Mouse (Mus musculus) liver, embryonic 11.5 days (tissue): Measurements from ENCODE around the gene Krtap9-5. TPM values are rescaled to one million over a fixed set of nuclear protein-coding genes. Genes with fewer than 3 reads are reported as not detected.

ENCODE experiments used
- ATAC-seq: fragments of 200-750 bp; cut with Nextera tagmentation; replicated peaks from 2 replicates; pipeline ENCODE4 v1.8.0; 2017; ENCODE audit warnings: moderate number of reproducible peaks, mild to moderate bottlenecking, moderate TSS enrichment, moderate library complexity; ENCODE audit not compliant: low FRiP score
- DNase-seq: peaks from one replicate; pipeline ENCODE4 v3.0.0-alpha.2; 2017; ENCODE audit warnings: low spot score
- H3K27ac ChIP-seq: fragments of 300-500 bp; sonication (generic); 2 replicates; pipeline ENCODE4 v1.5.1; 2014; ENCODE audit warnings: mild to moderate bottlenecking, low read depth, low read length, control low read depth
- H3K27me3 ChIP-seq: fragments of 300-500 bp; sonication (generic); replicated peaks from 2 replicates; pipeline ENCODE4 v1.6.1; 2014; ENCODE audit warnings: low read length, mixed read lengths; ENCODE audit not compliant: control insufficient read depth, insufficient read depth
- H3K36me3 ChIP-seq: fragments of 300-500 bp; sonication (generic); 2 replicates; pipeline ENCODE4 v1.6.1; 2014; ENCODE audit warnings: mild to moderate bottlenecking, low read length, moderate library complexity, mixed read lengths; ENCODE audit not compliant: control insufficient read depth, insufficient read depth
- H3K4me1 ChIP-seq: fragments of 300-500 bp; sonication (generic); replicated peaks from 2 replicates; pipeline ENCODE4 v1.6.1; 2014; ENCODE audit warnings: low read length, mixed read lengths; ENCODE audit not compliant: control insufficient read depth, insufficient read depth
- H3K4me2 ChIP-seq: fragments of 300-500 bp; sonication (generic); 2 replicates; pipeline ENCODE4 v1.6.1; 2014; ENCODE audit warnings: mild to moderate bottlenecking, control low read depth, moderate library complexity
- H3K4me3 ChIP-seq: fragments of 300-500 bp; sonication (generic); 2 replicates; pipeline ENCODE4 v1.5.1; 2014; ENCODE audit warnings: low read depth, low read length, control low read depth
- H3K9ac ChIP-seq: fragments of 300-500 bp; sonication (generic); 2 replicates; pipeline ENCODE4 v1.6.1; 2014; ENCODE audit warnings: low read depth, low read length, control low read depth
- H3K9me3 ChIP-seq: fragments of 300-500 bp; sonication (generic); 2 replicates; pipeline ENCODE4 v1.6.1; 2016; ENCODE audit warnings: low read length, inconsistent platforms, mixed read lengths; ENCODE audit not compliant: control insufficient read depth
- WGBS: fragments of 180-500 bp; shearing (Covaris S2); extraction: QIAGEN DNeasy Blood & Tissue Kit; methylation state at CpG from one replicate; pipeline ENCODE4 v1.1.7; 2014; 5-methylcytosine and 5-hydroxymethylcytosine counted together
- polyA plus RNA-seq: library from polyadenylated mRNA; unstranded; fragments of >200 nt; fragmentation: Nextera tagmentation; extraction: Ambion mirVana; gene quantifications from 2 replicates; pipeline ENCODE4 v1.2.1, GENCODE M21; 2014

The Krtap9-5 gene
- polyA plus RNA-seq, 1 experiment from 2014 or later = not detected

DNA sequence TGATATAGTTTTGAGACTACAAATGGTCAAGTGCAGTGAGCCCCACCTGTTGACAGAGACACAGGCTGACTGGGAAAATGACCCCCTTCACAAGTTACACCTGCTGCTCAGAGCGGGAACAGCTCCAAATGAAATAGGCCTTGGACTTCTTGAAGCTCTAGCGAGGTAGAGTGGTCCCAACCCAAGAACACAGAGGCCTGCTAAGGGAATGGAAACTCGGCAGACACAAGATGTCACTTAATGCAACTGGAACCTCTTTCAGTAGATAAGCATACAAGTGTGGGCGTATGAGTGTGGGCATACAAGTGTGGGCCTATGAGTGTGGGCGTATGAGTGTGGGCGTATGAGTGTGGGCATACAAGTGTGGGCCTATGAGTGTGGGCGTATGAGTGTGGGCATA is 50.8 kb downstream of the Krtap9-5 start:
- 84% methylated on average over 7 of the region's 7 CpGs for WGBS
- DNase-seq (no peak), ATAC-seq (no peak)
- H3K9ac ChIP-seq = no peak overlapping the region
- H3K4me2 ChIP-seq = no peak overlapping the region
- H3K36me3 ChIP-seq = no peaks in the 10 kb centered on the region
- H3K27me3 ChIP-seq = no peaks in the 10 kb centered on the region
- H3K27ac ChIP-seq = no peak overlapping the region
- no peaks in the 10 kb centered on the region for H3K4me1 ChIP-seq
- H3K9me3 ChIP-seq = no peaks in the 10 kb centered on the region
- no peak overlapping the region for H3K4me3 ChIP-seq

Other genes starting within 250 kb of the Krtap9-5 start
- not detected in 2 replicates for gene Gm14180, start 214.2 kb upstream of the Krtap9-5 start, polyA plus RNA-seq
- not detected in 2 replicates for gene Gm11595, start 175.6 kb upstream of the Krtap9-5 start, polyA plus RNA-seq
- gene Krtap4-8, start 167.8 kb upstream of the Krtap9-5 start, polyA plus RNA-seq = not detected in 2 replicates
- gene Krtap4-9, start 163.3 kb upstream of the Krtap9-5 start, polyA plus RNA-seq = not detected in 2 replicates
- not detected in 2 replicates for gene Gm11596, start 155.0 kb upstream of the Krtap9-5 start, polyA plus RNA-seq
- gene Gm11569, start 149.5 kb upstream of the Krtap9-5 start, polyA plus RNA-seq = not detected in 2 replicates
- not detected in 2 replicates for gene Gm11554, start 144.0 kb upstream of the Krtap9-5 start, polyA plus RNA-seq
- gene Krtap4-13, start 138.6 kb upstream of the Krtap9-5 start, polyA plus RNA-seq = not detected in 2 replicates
- gene Gm11564, start 132.8 kb upstream of the Krtap9-5 start, polyA plus RNA-seq = not detected in 2 replicates
- gene 2300003K06Rik, start 110.4 kb upstream of the Krtap9-5 start, polyA plus RNA-seq = not detected in 2 replicates
- gene Krtap4-16, start 96.9 kb upstream of the Krtap9-5 start, polyA plus RNA-seq = not detected in 2 replicates
- not detected in 2 replicates for gene Gm11568, start 90.6 kb upstream of the Krtap9-5 start, polyA plus RNA-seq
- gene Gm11559, start 84.0 kb upstream of the Krtap9-5 start, polyA plus RNA-seq = not detected in 2 replicates
- not detected in 2 replicates for gene Krtap9-1, start 75.1 kb upstream of the Krtap9-5 start, polyA plus RNA-seq
- gene Gm11567, start 69.3 kb upstream of the Krtap9-5 start, polyA plus RNA-seq = not detected in 2 replicates
- not detected in 2 replicates for gene Krtap31-1, start 40.6 kb upstream of the Krtap9-5 start, polyA plus RNA-seq
- not detected in 2 replicates for gene Gm11565, start 33.7 kb upstream of the Krtap9-5 start, polyA plus RNA-seq
- not detected in 2 replicates for gene Krtap31-2, start 12.2 kb upstream of the Krtap9-5 start, polyA plus RNA-seq
- not detected in 2 replicates for gene Krtap29-1, start 30.6 kb downstream of the Krtap9-5 start, polyA plus RNA-seq
- gene Krtap16-1, start 38.1 kb downstream of the Krtap9-5 start, polyA plus RNA-seq = not detected in 2 replicates
- not detected in 2 replicates for gene Krtap17-1, start 45.5 kb downstream of the Krtap9-5 start, polyA plus RNA-seq
- gene Krt33a, start 67.7 kb downstream of the Krtap9-5 start, polyA plus RNA-seq = not detected in 2 replicates
- gene Krt33b, start 81.4 kb downstream of the Krtap9-5 start, polyA plus RNA-seq = not detected in 2 replicates
- gene Krt34, start 93.1 kb downstream of the Krtap9-5 start, polyA plus RNA-seq = not detected in 2 replicates
- not detected in 2 replicates for gene Krt31, start 102.1 kb downstream of the Krtap9-5 start, polyA plus RNA-seq
- gene Krt32, start 139.8 kb downstream of the Krtap9-5 start, polyA plus RNA-seq = not detected in 2 replicates
- gene Krt35, start 147.8 kb downstream of the Krtap9-5 start, polyA plus RNA-seq = not detected in 2 replicates
- gene Krt36, start 157.2 kb downstream of the Krtap9-5 start, polyA plus RNA-seq = not detected in 2 replicates
- gene Krt13, start 173.1 kb downstream of the Krtap9-5 start, polyA plus RNA-seq = 0.14 TPM in 1 of 2 replicates, not detected in the other
- gene Krt15, start 187.5 kb downstream of the Krtap9-5 start, polyA plus RNA-seq = 0.25 TPM in 1 of 2 replicates, not detected in the other
- 9.6 and 12.4 TPM in 2 replicates for gene Krt19, start 200.2 kb downstream of the Krtap9-5 start, polyA plus RNA-seq
- not detected in 2 replicates for gene Krt9, start 244.8 kb downstream of the Krtap9-5 start, polyA plus RNA-seq